Mouse (Mus musculus) T-cell, adult 66 days (primary cell): ENCODE data around the gene Masp2. TPM values are rescaled to one million over a fixed set of nuclear protein-coding genes. Genes with fewer than 3 reads are reported as not detected.

Source experiments
- total RNA-seq, 2 experiments: library from RNA; stranded (reverse); gene quantifications; 3 replicates in 1 of 2; 4 replicates in 1 of 2; pipeline ENCODE4 v1.2.4; 2023

The Masp2 gene
- 1 to 10 TPM; 1.9 TPM for total RNA-seq

DNA sequence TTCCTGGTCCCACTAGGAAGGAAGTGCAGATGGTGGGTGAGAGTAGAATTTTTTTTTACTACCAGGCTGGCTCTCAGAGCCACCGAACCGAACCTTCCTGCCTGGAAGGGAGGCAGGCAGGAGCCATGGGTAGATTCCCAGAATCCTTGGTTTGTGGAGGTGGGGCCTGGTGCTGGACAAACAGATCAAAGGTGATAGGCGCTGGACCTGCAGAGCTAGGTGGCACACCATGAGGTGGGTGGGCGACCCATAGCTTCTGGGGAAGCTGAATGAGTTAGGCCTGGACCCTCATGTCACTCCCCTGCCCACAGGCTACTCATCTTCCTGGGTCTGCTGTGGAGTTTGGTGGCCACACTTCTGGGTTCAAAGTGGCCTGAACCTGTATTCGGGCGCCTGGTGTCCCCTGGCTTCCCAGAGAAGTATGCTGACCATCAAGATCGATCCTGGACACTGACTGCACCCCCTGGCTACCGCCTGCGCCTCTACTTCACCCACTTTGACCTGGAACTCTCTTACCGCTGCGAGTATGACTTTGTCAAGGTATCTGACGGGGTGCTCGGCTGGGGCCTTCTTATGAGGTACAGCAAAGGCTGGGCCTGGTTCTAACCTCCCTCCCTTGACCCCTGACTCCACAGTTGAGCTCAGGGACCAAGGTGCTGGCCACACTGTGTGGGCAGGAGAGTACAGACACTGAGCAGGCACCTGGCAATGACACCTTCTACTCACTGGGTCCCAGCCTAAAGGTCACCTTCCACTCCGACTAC, at the start of gene Masp2:
Gene Masp2 (plus strand): TSS at position 198 of the 764 bp plus-strand sequence.

DNA sequence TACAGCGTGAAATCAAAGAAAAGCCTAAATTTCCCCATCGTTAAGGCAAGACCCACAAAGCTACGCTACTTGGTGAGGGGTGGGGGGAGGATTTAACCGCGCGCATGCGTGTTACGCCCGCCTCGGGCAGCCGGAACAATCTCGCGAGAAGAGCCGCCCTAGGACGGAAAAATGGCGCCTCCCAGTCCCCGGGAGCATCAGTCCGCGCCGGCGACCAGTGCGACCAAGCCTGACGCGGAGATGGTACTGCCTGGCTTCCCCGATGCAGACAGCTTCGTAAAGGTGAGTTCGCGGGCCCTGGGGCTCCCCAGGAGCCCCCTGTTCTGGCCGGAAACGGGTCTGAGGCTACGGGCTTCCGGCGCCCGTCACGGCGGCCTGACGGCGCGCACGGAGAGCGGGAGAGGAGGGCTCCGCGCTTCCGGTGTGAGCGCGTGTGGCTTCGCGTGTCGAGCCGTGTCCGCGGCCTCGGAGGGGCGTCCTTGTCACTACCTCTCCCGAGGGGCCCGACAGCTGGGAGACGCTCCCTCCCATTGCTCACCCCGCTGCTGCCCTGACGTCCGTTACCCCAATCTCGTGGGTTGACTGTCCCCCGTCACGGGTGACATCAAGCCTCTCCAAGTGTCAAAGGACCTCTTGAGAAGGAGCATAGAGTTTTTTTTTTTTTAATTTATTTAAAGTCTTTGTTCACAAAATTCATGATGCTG, 43.9 kb upstream of the Masp2 start, which contains the start of gene Exosc10:
Gene Exosc10 (plus strand): TSS at position 133 of the 704 bp plus-strand sequence.

DNA sequence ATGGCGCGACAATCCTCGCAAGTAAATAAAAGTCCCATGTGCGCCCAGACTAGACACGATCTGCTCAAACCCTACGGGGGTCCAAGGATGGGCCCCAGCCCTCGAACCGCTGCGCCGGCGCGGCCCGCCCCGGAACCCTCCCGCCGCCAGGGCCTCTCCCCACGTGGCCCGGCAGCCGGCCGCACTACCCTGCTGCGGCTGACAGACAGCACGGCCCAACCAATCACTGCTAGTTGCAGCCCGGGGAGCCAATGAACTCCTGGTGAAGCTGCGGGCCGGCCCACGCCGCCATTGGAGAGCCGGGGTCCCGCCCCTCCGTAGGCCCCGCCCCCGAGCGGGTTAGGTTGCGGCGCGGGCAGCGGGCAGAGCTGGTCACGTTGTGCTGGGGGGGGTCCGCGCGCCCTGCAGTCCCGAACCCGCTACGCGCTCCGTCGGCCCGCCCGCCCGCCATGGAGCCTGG, 11.2 kb upstream of the Masp2 start, which contains the start of gene Srm:
Gene Srm (plus strand): TSS at position 333 of the 460 bp plus-strand sequence.

DNA sequence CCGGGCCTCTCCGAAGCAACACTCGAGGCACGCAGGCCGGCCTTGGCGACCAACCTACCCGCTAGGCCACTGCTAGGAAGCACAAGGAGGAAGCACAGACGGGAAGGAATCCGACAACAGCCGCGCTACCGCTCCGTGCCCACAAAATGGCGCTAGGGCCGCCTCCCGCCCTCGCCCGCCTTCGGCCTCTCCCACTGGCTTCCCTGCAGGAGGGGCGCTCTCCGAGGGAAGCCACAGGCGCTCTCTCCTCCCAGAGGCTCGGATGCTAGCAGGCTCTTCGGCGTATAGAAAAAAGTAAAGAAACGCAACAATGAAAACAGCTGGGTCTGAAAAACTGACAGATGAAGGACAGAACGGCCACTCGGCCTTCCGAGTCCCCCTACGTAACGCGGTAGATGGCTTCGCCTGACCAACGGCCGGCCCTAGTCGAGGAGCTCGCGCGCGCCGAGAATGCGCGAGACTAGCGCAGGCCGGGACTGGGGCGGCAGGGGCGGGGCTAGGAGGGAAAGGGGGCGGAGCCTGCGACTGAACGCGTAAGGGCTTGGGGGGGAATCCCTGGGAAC, 24.4 kb downstream of the Masp2 start, which contains the start of gene Tardbp:
Gene Tardbp (minus strand): TSS at position 397 of the 563 bp plus-strand sequence.

DNA sequence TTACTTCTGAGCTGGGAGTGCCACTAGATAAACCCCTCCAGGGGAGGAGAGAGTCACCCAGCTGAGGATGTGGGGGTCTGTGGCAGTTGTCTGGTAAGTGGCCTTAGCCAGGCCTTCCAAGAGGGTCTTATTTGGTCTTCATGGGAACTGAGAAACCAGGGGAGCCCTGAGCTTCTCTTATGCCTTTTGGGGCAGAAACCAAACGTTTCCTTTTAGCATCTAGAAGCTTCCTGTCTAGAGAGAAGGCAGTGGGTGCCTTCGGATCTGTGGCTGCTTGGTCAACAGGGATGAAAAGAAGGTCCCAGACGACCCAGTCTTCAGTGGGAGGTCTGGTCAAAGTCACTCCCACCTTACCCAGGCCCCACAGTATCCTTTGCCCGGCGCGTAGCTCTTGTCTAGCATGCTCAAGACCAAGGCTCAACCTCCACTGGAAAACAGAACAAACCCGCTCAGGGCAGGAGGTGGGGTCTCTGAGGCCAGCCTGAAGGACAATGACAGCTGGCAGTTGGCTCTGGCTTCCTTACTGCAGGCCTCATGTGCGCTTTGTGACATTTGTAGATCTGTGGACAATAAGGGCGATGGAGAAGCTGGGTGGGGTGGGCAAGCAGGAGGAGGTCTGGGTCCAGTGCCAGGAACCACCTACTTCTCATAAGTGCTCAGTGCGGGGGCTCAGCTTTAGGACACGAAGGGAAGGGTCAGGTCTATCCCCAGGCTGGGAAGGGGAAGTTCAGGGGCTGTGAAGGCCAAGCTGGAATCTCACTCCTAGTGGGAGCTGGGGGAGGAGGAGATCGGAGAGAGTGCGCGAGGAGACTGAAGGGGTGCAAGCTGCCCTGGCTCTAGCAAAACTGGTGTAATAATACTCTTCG, 41.2 kb downstream of the Masp2 start, which contains the start of gene Gm572:
Gene Gm572 (plus strand): TSS at position 27 of the 866 bp plus-strand sequence.

Other genes with a start within 250 kb of the Masp2 start
- 1 to 10 TPM; 7.1 to 7.4 TPM for gene Ubiad1, start 157.8 kb upstream of the Masp2 start, total RNA-seq
- 10 to 100 TPM; 47.8 to 49.5 TPM for gene Mtor, start 153.9 kb upstream of the Masp2 start, total RNA-seq
- under 1 TPM in 1 of 2 experiments, not detected in 1; 0.26 TPM for gene Angptl7, start 102.1 kb upstream of the Masp2 start, total RNA-seq
- gene Exosc10, start 44.1 kb upstream of the Masp2 start, total RNA-seq: 100 to 1,000 TPM; 103 to 115 TPM
- 10 to 100 TPM; 39.9 to 49.6 TPM for gene Srm, start 11.1 kb upstream of the Masp2 start, total RNA-seq
- 100 to 1,000 TPM; 338 to 366 TPM for gene Tardbp, start 24.5 kb downstream of the Masp2 start, total RNA-seq
- gene Gm572, start 40.8 kb downstream of the Masp2 start, total RNA-seq: not detected
- 1 to 10 TPM; 6.1 TPM for gene Casz1, start 201.9 kb downstream of the Masp2 start, total RNA-seq